In the genomic region with DNA sequence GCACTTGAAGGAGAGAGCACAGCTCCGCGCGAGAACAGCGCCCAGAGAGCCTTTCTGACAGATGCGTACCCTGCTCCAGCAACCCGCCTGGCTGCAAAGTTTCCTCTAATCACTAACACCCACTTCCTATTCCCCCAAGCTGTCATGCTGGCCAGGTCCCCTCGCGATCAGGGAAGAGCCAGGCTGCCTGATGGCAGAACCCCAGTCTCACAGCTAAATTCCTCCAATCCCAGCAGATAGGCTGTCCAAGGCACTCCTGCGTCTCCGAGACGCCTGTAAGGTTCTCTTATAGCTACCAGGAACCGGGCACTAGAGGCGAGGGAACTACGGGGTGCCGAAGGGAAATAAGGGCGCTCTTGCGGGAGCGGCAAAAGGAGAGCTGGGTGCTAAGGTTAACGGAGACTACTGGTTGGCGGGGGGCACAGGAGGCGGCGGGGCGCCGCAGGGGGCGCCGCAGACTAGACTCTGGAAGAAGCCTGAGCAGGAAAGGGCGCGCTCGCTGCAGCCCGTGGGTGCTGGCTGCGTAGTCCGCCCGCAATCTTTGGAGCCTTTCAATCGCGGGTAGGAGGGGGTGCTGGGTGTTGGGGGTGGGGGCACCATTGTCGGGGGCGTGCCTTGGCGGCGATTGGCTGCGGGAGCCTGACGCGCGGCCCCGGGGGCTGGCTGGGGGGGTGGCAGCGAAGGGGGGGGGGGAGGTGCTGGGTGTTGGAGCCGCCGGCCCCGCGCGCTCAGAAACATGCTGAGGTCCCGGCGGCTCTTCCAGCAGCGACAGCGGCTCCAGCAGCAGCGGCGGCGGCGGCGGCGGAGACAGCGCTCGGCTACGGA, we compare ENCODE assay signal across 8 mouse cellular contexts. TPM values are rescaled to one million over a fixed set of nuclear protein-coding genes. Genes with fewer than 3 reads are reported as not detected.
DNase-seq lines count a peak whose midpoint lies in the region; ATAC-seq and TF ChIP-seq lines count a peak whose summit lies in the region.

Gene Adrb1 (plus strand): TSS at position 813 of the 825 bp plus-strand sequence.

- H3K9me3 ChIP-seq in intestine, postnatal 0 days (ENCODE audit: control insufficient read depth): no peaks in the 10 kb centered on the region
- no peaks in the 10 kb centered on the region for H3K9me3 ChIP-seq in limb, embryonic 11.5 days (ENCODE audit: control insufficient read depth, low read length)
- H3K9me3 ChIP-seq in midbrain, embryonic 10.5 days (replicated peaks): no peaks in the 10 kb centered on the region

- H3K27me3 ChIP-seq in intestine, postnatal 0 days (replicated peaks; ENCODE audit: control insufficient read depth, insufficient read depth, low read length): peaks cover 57% of the 10 kb centered on the region
- H3K27me3 ChIP-seq in limb, embryonic 11.5 days (ENCODE audit: control insufficient read depth, insufficient read depth, low read length): peaks cover 70% of the 10 kb centered on the region
- H3K27me3 ChIP-seq in midbrain, embryonic 10.5 days (ENCODE audit: low read depth, poor library complexity, severe bottlenecking): peaks cover 98% of the 10 kb centered on the region
- H3K27me3 ChIP-seq in splenic B cell, adult 2 months (ENCODE audit: control insufficient read depth, insufficient read depth, low read length, poor library complexity, severe bottlenecking): no peaks in the 10 kb centered on the region; the same call in 1 of the 2 replicates

- H3K4me2 ChIP-seq in intestine, postnatal 0 days (replicated peaks; ENCODE audit: low read depth): peak within 1 kb of the TSS; percentile 90
- H3K4me2 ChIP-seq in limb, embryonic 11.5 days (ENCODE audit: low read depth, severe bottlenecking): peak within 1 kb of the TSS; percentile 67

- peaks cover 12% of the 10 kb centered on the region; the same call in 1 of the 2 replicates for H3K4me1 ChIP-seq in intestine, postnatal 0 days (replicated peaks; ENCODE audit: control insufficient read depth, insufficient read depth, low read length)
- H3K4me1 ChIP-seq in limb, embryonic 11.5 days (ENCODE audit: control insufficient read depth, insufficient read depth, low read length): 0 out of 2 replicates have a peak, but pooled peaks cover 13% of the 10 kb centered on the region
- peaks cover 33% of the 10 kb centered on the region for H3K4me1 ChIP-seq in midbrain, embryonic 10.5 days

- peak within 1 kb of the TSS; percentile 46; the same call in 1 of the 2 replicates for H3K9ac ChIP-seq in intestine, postnatal 0 days (ENCODE audit: low read depth, low read length)
- H3K9ac ChIP-seq in limb, embryonic 11.5 days (ENCODE audit: low read length): peak within 1 kb of the TSS; percentile 12; the same call in 1 of the 2 replicates

- no peak within 1 kb of the TSS for H3K27ac ChIP-seq in intestine, postnatal 0 days (ENCODE audit: low read depth, low read length)
- H3K27ac ChIP-seq in limb, embryonic 11.5 days (replicated peaks; ENCODE audit: low read depth, low read length): no peak within 1 kb of the TSS
- peak within 1 kb of the TSS; percentile 13; the same call in 1 of the 2 replicates for H3K27ac ChIP-seq in midbrain, embryonic 10.5 days (replicated peaks)

- under 1% methylated on average over 36 of the region's 63 CpGs for WGBS in intestine, postnatal 0 days
- under 1% methylated on average over 49 of the region's 63 CpGs for WGBS in limb, embryonic 11.5 days
- under 1% methylated on average over 58 of the region's 63 CpGs for WGBS in midbrain, embryonic 10.5 days

- peak; percentile 41 for ATAC-seq in granulocyte monocyte progenitor cell, adult 5-6 weeks (replicated peaks; ENCODE audit: poor library complexity, severe bottlenecking)
- no peak for ATAC-seq in intestine, postnatal 0 days
- 0 out of 2 replicates have a peak, but pooled peaks have one; percentile 20 for ATAC-seq in limb, embryonic 11.5 days (ENCODE audit: insufficient number of reproducible peaks, low FRiP score, low TSS enrichment, low read depth)

- peak; percentile 16; the same call in 1 of the 2 replicates for TF ChIP-seq CTCF in intestine, postnatal 0 days (IDR thresholded peaks at IDR 0.05; ENCODE audit: low read depth)

- peak; percentile 20 for DNase-seq in cerebellum, adult 9-11 months
- DNase-seq in cerebellum, adult 8-10 months: no peak
- peak; percentile 43 for DNase-seq in embryo, embryonic 10 days (ENCODE audit: low spot score)
- peak; percentile 65 for DNase-seq in limb, embryonic 11.5 days (ENCODE audit: low spot score)
- DNase-seq in midbrain, embryonic 10.5 days (ENCODE audit: low spot score): peak; percentile 59
- DNase-seq in splenic B cell, adult 2 months (ENCODE audit: low read depth, low spot score): peak; percentile 25

- H3K36me3 ChIP-seq in intestine, postnatal 0 days (ENCODE audit: control insufficient read depth, insufficient read depth): no peaks in the 10 kb centered on the region
- H3K36me3 ChIP-seq in limb, embryonic 11.5 days (ENCODE audit: control insufficient read depth, insufficient read depth, low read length): no peaks in the 10 kb centered on the region
- H3K36me3 ChIP-seq in midbrain, embryonic 10.5 days: no peaks in the 10 kb centered on the region
- no peaks in the 10 kb centered on the region for H3K36me3 ChIP-seq in splenic B cell, adult 2 months (ENCODE audit: control insufficient read depth, insufficient read depth, low read length, poor library complexity, severe bottlenecking)

- peak within 1 kb of the TSS; percentile 54 for H3K4me3 ChIP-seq in intestine, postnatal 0 days (ENCODE audit: low read depth, low read length)
- H3K4me3 ChIP-seq in limb, embryonic 11.5 days (ENCODE audit: low read depth, low read length): peak within 1 kb of the TSS; percentile 36
- peak within 1 kb of the TSS; percentile 62 for H3K4me3 ChIP-seq in midbrain, embryonic 10.5 days

RNA-seq across cellular contexts. Expression of gene Adrb1, which starts in this region (rescaled TPM):
- total RNA-seq in granulocyte monocyte progenitor cell, adult 5-6 weeks (2014; fragmentation: Nextera tagmentation): not detected in 2 replicates
- not detected in 2 replicates for total RNA-seq in granulocyte monocyte progenitor cell, adult 5-6 weeks (2017)
- 1.0 and 1.3 TPM in 2 replicates for polyA plus RNA-seq in intestine, postnatal 0 days (2015; fragmentation: Nextera tagmentation; extraction: Ambion mirVana)
- 0.24 and 0.33 TPM in 2 replicates for polyA plus RNA-seq in limb, embryonic 11.5 days (2014; fragmentation: Nextera tagmentation; extraction: Ambion mirVana)
- 0.09 and 0.19 TPM in 2 replicates for polyA plus RNA-seq in midbrain, embryonic 10.5 days (2016; fragmentation: Nextera tagmentation; extraction: Ambion mirVana)

Comparison
In these comparisons a context has a peak if more than half of its experiments do, and no peak if none do; other contexts are left out.
1. Peak in ATAC-seq in granulocyte monocyte progenitor cell, adult 5-6 weeks; RNA of the gene not detected or under 1 TPM.
2. Peak in DNase-seq, ATAC-seq, H3K4me3 ChIP-seq, H3K9ac ChIP-seq and H3K4me2 ChIP-seq in limb, embryonic 11.5 days; RNA of the gene not detected or under 1 TPM.
3. Peak in DNase-seq, H3K4me3 ChIP-seq and H3K27ac ChIP-seq in midbrain, embryonic 10.5 days; RNA of the gene not detected or under 1 TPM.